Mouse (Mus musculus): ENCODE measurements around the gene Dcaf17.

DNA sequence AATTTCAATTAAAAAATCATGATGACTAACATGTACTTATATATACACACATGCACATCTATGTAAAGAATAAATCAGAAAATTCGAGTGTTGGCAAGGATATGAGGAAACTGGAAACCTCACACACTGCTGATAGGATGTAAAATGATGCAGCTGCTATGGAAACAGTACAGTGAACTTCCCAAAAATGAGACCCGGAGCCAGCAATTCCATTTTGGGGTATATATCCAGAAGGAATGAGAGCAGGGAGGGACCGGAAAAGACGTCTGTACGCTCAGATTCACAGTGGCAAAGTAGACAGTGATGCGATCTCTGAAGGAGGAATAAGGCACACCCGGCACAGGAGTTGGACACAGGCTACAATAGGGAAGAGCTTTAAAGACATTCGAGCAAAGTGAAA is 34.5 kb upstream of the Dcaf17 start:
- no peak for TF ChIP-seq CTCF (IDR thresholded peaks at IDR 0.05)
- no peak for TF ChIP-seq EP300 (IDR thresholded peaks at IDR 0.05)
